Mouse (Mus musculus) neural tube, embryonic 12.5 days (tissue): ENCODE data around the gene S100a2. TPM values are rescaled to one million over a fixed set of nuclear protein-coding genes. Genes with fewer than 3 reads are reported as not detected.

ENCODE experiments used
- ATAC-seq: fragments of 200-750 bp; cut with Nextera tagmentation; 2 replicates; pipeline ENCODE4 v1.8.0; 2017; ENCODE audit warnings: low read depth, mild to moderate bottlenecking, moderate TSS enrichment, moderate library complexity; ENCODE audit not compliant: low FRiP score
- H3K27ac ChIP-seq: fragments of 300-500 bp; sonication (generic); 2 replicates; pipeline ENCODE4 v1.5.1; 2016
- H3K27me3 ChIP-seq: fragments of 300-500 bp; sonication (generic); replicated peaks from 2 replicates; pipeline ENCODE4 v1.6.1; 2016; ENCODE audit warnings: mild to moderate bottlenecking
- H3K36me3 ChIP-seq: fragments of 300-500 bp; sonication (generic); 2 replicates; pipeline ENCODE4 v1.6.1; 2016; ENCODE audit warnings: mild to moderate bottlenecking
- H3K4me1 ChIP-seq: fragments of 300-500 bp; sonication (generic); 2 replicates; pipeline ENCODE4 v1.6.1; 2016
- H3K4me2 ChIP-seq: fragments of 300-500 bp; sonication (generic); replicated peaks from 2 replicates; pipeline ENCODE4 v1.6.1; 2016; ENCODE audit warnings: mild to moderate bottlenecking
- H3K4me3 ChIP-seq: fragments of 300-500 bp; sonication (generic); 2 replicates; pipeline ENCODE4 v1.5.1; 2016
- H3K9ac ChIP-seq: fragments of 300-500 bp; sonication (generic); 2 replicates; pipeline ENCODE4 v1.6.1; 2016; ENCODE audit warnings: mild to moderate bottlenecking
- H3K9me3 ChIP-seq: fragments of 300-500 bp; sonication (generic); 2 replicates; pipeline ENCODE4 v1.6.1; 2016; ENCODE audit warnings: mild to moderate bottlenecking
- WGBS: fragments of 180-500 bp; shearing (Covaris S2); methylation state at CpG from one replicate; pipeline ENCODE4 v1.1.7; 2016; 5-methylcytosine and 5-hydroxymethylcytosine counted together
- polyA plus RNA-seq: library from polyadenylated mRNA; unstranded; fragments of >200 nt; fragmentation: Nextera tagmentation; extraction: Ambion mirVana; gene quantifications from 2 replicates; pipeline ENCODE4 v1.2.1, GENCODE M21; 2016

Gene S100a2
- polyA plus RNA-seq, 1 experiment from 2014 or later = not detected

GRCm38 (mm10) chr3:90582156-90582555 lies 7.9 kb upstream of the S100a2 start:
- no peaks in the 10 kb centered on the region for H3K36me3 ChIP-seq
- no peak overlapping the region for H3K4me2 ChIP-seq
- ATAC-seq = no peak
- 98% methylated on average over 1 of the region's 1 CpGs for WGBS
- H3K9ac ChIP-seq = no peak overlapping the region
- no peaks in the 10 kb centered on the region for H3K9me3 ChIP-seq
- H3K27me3 ChIP-seq = no peaks in the 10 kb centered on the region
- no peak overlapping the region for H3K4me3 ChIP-seq
- H3K4me1 ChIP-seq = no peaks in the 10 kb centered on the region
- H3K27ac ChIP-seq = no peak overlapping the region

GRCm38 (mm10) chr3:90582556-90582955 lies 7.5 kb upstream of the S100a2 start:
- Histone ChIP-seq H3K4me1 (no peaks in the 10 kb centered on the region), H3K4me3 (no peak overlapping the region), H3K4me2 (no peak overlapping the region), H3K9ac (no peak overlapping the region), H3K36me3 (no peaks in the 10 kb centered on the region), H3K9me3 (no peaks in the 10 kb centered on the region), H3K27ac (no peak overlapping the region), H3K27me3 (no peaks in the 10 kb centered on the region)
- no peak for ATAC-seq
- whole genome bisulfite sequencing = 83% methylated on average over 4 of the region's 4 CpGs

GRCm38 (mm10) chr3:90583893-90584292 lies 6.2 kb upstream of the S100a2 start:
- Histone ChIP-seq H3K4me1 (no peaks in the 10 kb centered on the region), H3K4me3 (no peak overlapping the region), H3K27ac (no peak overlapping the region), H3K36me3 (no peaks in the 10 kb centered on the region), H3K9ac (no peak overlapping the region), H3K9me3 (no peaks in the 10 kb centered on the region), H3K4me2 (no peak overlapping the region), H3K27me3 (no peaks in the 10 kb centered on the region)
- no peak for ATAC-seq
- 55% methylated on average over 3 of the region's 3 CpGs for WGBS

GRCm38 (mm10) chr3:90585595-90585994 lies 4.5 kb upstream of the S100a2 start:
- no peak overlapping the region for H3K4me3 ChIP-seq
- H3K9me3 ChIP-seq = no peaks in the 10 kb centered on the region
- no peaks in the 10 kb centered on the region for H3K27me3 ChIP-seq
- ATAC-seq = no peak
- no peak overlapping the region for H3K27ac ChIP-seq
- no peak overlapping the region for H3K9ac ChIP-seq
- H3K4me1 ChIP-seq = no peaks in the 10 kb centered on the region
- 32% methylated on average over 5 of the region's 5 CpGs for WGBS
- H3K36me3 ChIP-seq = no peaks in the 10 kb centered on the region
- no peak overlapping the region for H3K4me2 ChIP-seq

GRCm38 (mm10) chr3:90586016-90586643 lies 3.9 kb upstream of the S100a2 start:
- no peaks in the 10 kb centered on the region for H3K27me3 ChIP-seq
- no peak overlapping the region for H3K4me3 ChIP-seq
- no peaks in the 10 kb centered on the region for H3K4me1 ChIP-seq
- no peak overlapping the region for H3K9ac ChIP-seq
- no peaks in the 10 kb centered on the region for H3K36me3 ChIP-seq
- no peak overlapping the region for H3K27ac ChIP-seq
- H3K4me2 ChIP-seq = no peak overlapping the region
- ATAC-seq = no peak
- no peaks in the 10 kb centered on the region for H3K9me3 ChIP-seq
- whole genome bisulfite sequencing = 85% methylated on average over 15 of the region's 15 CpGs

GRCm38 (mm10) chr3:90586906-90587305 lies 3.1 kb upstream of the S100a2 start:
- no peak overlapping the region for H3K9ac ChIP-seq
- no peak for ATAC-seq
- H3K4me3 ChIP-seq = no peak overlapping the region
- no peak overlapping the region for H3K27ac ChIP-seq
- no peaks in the 10 kb centered on the region for H3K27me3 ChIP-seq
- no peaks in the 10 kb centered on the region for H3K4me1 ChIP-seq
- H3K4me2 ChIP-seq = no peak overlapping the region
- no peaks in the 10 kb centered on the region for H3K36me3 ChIP-seq
- 74% methylated on average over 10 of the region's 10 CpGs for WGBS
- H3K9me3 ChIP-seq = no peaks in the 10 kb centered on the region

GRCm38 (mm10) chr3:90587361-90588101 lies 2.5 kb upstream of the S100a2 start:
- no peaks in the 10 kb centered on the region for H3K27me3 ChIP-seq
- H3K9ac ChIP-seq = no peak overlapping the region
- H3K36me3 ChIP-seq = no peaks in the 10 kb centered on the region
- no peaks in the 10 kb centered on the region for H3K9me3 ChIP-seq
- H3K4me3 ChIP-seq = no peak overlapping the region
- no peak overlapping the region for H3K4me2 ChIP-seq
- WGBS = 91% methylated on average over 14 of the region's 14 CpGs
- H3K27ac ChIP-seq = no peak overlapping the region
- no peak for ATAC-seq
- H3K4me1 ChIP-seq = no peaks in the 10 kb centered on the region

GRCm38 (mm10) chr3:90589390-90589789 lies 657 bp upstream of the S100a2 start:
- Histone ChIP-seq H3K4me1 (no peaks in the 10 kb centered on the region), H3K4me3 (no peak overlapping the region), H3K27me3 (no peaks in the 10 kb centered on the region), H3K9ac (no peak overlapping the region), H3K27ac (no peak overlapping the region), H3K36me3 (no peaks in the 10 kb centered on the region), H3K4me2 (no peak overlapping the region), H3K9me3 (no peaks in the 10 kb centered on the region)
- ATAC-seq = no peak
- 83% methylated on average over 6 of the region's 6 CpGs for WGBS

- Histone ChIP-seq H3K9me3 (no peaks in the 10 kb centered on the region), H3K4me1 (no peaks in the 10 kb centered on the region), H3K36me3 (no peaks in the 10 kb centered on the region), H3K4me2 (no peak overlapping the region), H3K27me3 (no peaks in the 10 kb centered on the region), H3K9ac (no peak overlapping the region), H3K4me3 (no peak overlapping the region), H3K27ac (no peak overlapping the region)
- no peak for ATAC-seq
- WGBS = 79% methylated on average over 1 of the region's 1 CpGs
These were observed 4.4 kb downstream of the S100a2 start for GRCm38 (mm10) chr3:90594466-90594865.

- H3K4me1 ChIP-seq = no peaks in the 10 kb centered on the region
- WGBS = 74% methylated on average over 5 of the region's 5 CpGs
- H3K9me3 ChIP-seq = no peaks in the 10 kb centered on the region
- H3K27me3 ChIP-seq = no peaks in the 10 kb centered on the region
- H3K4me3 ChIP-seq = no peak overlapping the region
- ATAC-seq = no peak
- no peaks in the 10 kb centered on the region for H3K36me3 ChIP-seq
- no peak overlapping the region for H3K9ac ChIP-seq
- H3K27ac ChIP-seq = no peak overlapping the region
- no peak overlapping the region for H3K4me2 ChIP-seq
These were observed 5.5 kb downstream of the S100a2 start for GRCm38 (mm10) chr3:90595556-90595955.

- no peaks in the 10 kb centered on the region for H3K4me1 ChIP-seq
These were observed 6.8 kb downstream of the S100a2 start for GRCm38 (mm10) chr3:90596810-90597209.

GRCm38 (mm10) chr3:90597736-90598135 lies 7.7 kb downstream of the S100a2 start:
- no peaks in the 10 kb centered on the region for H3K9me3 ChIP-seq
- WGBS = 72% methylated on average over 6 of the region's 6 CpGs
- H3K36me3 ChIP-seq = no peaks in the 10 kb centered on the region
- H3K4me2 ChIP-seq = no peak overlapping the region
- ATAC-seq = no peak
- H3K4me1 ChIP-seq = no peaks in the 10 kb centered on the region
- H3K9ac ChIP-seq = no peak overlapping the region
- H3K27me3 ChIP-seq = no peaks in the 10 kb centered on the region
- H3K4me3 ChIP-seq = no peak overlapping the region
- H3K27ac ChIP-seq = no peak overlapping the region

More at GRCm38 (mm10) chr3:90596810-90597209, 6.8 kb downstream of the S100a2 start:
- Histone ChIP-seq H3K4me2 (no peak overlapping the region), H3K27me3 (no peaks in the 10 kb centered on the region), H3K9ac (no peak overlapping the region), H3K4me3 (no peak overlapping the region), H3K9me3 (no peaks in the 10 kb centered on the region), H3K27ac (no peak overlapping the region), H3K36me3 (no peaks in the 10 kb centered on the region)
- no peak for ATAC-seq
- 91% methylated on average over 6 of the region's 6 CpGs for WGBS

- Histone ChIP-seq H3K9ac (no peak overlapping the region), H3K4me1 (no peaks in the 10 kb centered on the region), H3K27me3 (no peaks in the 10 kb centered on the region), H3K36me3 (no peaks in the 10 kb centered on the region), H3K27ac (no peak overlapping the region), H3K9me3 (no peaks in the 10 kb centered on the region), H3K4me3 (no peak overlapping the region), H3K4me2 (no peak overlapping the region)
- ATAC-seq = no peak
- WGBS = 88% methylated on average over 4 of the region's 4 CpGs
These were observed 8.2 kb downstream of the S100a2 start for GRCm38 (mm10) chr3:90598212-90598611.
